Mouse (Mus musculus) testis, adult 2 months (tissue): ENCODE data around the gene C130026I21Rik.
"Not testable (repeated sequence)": the region's sequence is repeated elsewhere in the genome, so short reads cannot be mapped to it uniquely, and the experiment has no call there.

Source experiments
- CTCF ChIP-seq: fragments of 200-500 bp; IDR thresholded peaks from 2 replicates; pipeline ENCODE4 v1.5.1; 2012; ENCODE audit warnings: low read depth, mild to moderate bottlenecking, inconsistent platforms, low read length, moderate library complexity; ENCODE audit not compliant: control insufficient read depth, insufficient read depth, insufficient replicate concordance
- POLR2A ChIP-seq: fragments of 200-500 bp; IDR thresholded peaks from 2 replicates; pipeline ENCODE4 v1.6.1; 2012; ENCODE audit warnings: low read depth, mild to moderate bottlenecking, inconsistent platforms, low read length, moderate library complexity; ENCODE audit not compliant: control insufficient read depth

GRCm38 (mm10) chr1:85193761-85194160 lies 76.6 kb downstream of the C130026I21Rik start:
- TF ChIP-seq POLR2A, CTCF: not testable (repeated sequence)
